Mouse (Mus musculus): Measurements from ENCODE around the gene Arhgef28. TPM values are rescaled to one million over a fixed set of nuclear protein-coding genes. Genes with fewer than 3 reads are reported as not detected.

Gene Arhgef28
- total and polyA plus RNA-seq, 2 experiments from 2014 or later = 33.9 to 38.7 TPM

- Histone ChIP-seq H3K27ac (ENCODE audit: low read depth, low read length) (no peak overlapping the region), H3K9me3 (ENCODE audit: low read length) (no peaks in the 10 kb centered on the region), H3K4me1 (ENCODE audit: insufficient read depth) (no peaks in the 10 kb centered on the region; the same call in 1 of the 2 replicates), H3K4me3 (ENCODE audit: low read depth, low read length) (no peak overlapping the region), H3K9ac (no peak overlapping the region), H3K27me3 (ENCODE audit: insufficient read depth, low read length) (no peaks in the 10 kb centered on the region), H3K36me3 (ENCODE audit: insufficient read depth) (no peaks in the 10 kb centered on the region), H3K4me2 (ENCODE audit: low read depth) (no peak overlapping the region)
- DNase-seq = no peak
- no peak for TF ChIP-seq CTCF (IDR thresholded peaks at IDR 0.05; ENCODE audit: low read depth)
- 89% methylated on average over 10 of the region's 10 CpGs for WGBS
- ATAC-seq = no peak
Measured at GRCm38 (mm10) chr13:98008588-98008987, 197.7 kb downstream of the Arhgef28 start.

GRCm38 (mm10) chr13:98005611-98006218, 200.5 kb downstream of the Arhgef28 start:
- no peak for DNase-seq
- no peak overlapping the region for H3K4me2 ChIP-seq (ENCODE audit: low read depth)
- no peaks in the 10 kb centered on the region for H3K9me3 ChIP-seq (ENCODE audit: low read length)
- H3K4me1 ChIP-seq (ENCODE audit: insufficient read depth) = no peaks in the 10 kb centered on the region; the same call in 1 of the 2 replicates
- H3K36me3 ChIP-seq (ENCODE audit: insufficient read depth) = no peaks in the 10 kb centered on the region
- no peak for ATAC-seq
- WGBS = 85% methylated on average over 5 of the region's 5 CpGs
- no peaks in the 10 kb centered on the region for H3K27me3 ChIP-seq (ENCODE audit: insufficient read depth, low read length)
- H3K9ac ChIP-seq = no peak overlapping the region
- H3K27ac ChIP-seq (ENCODE audit: low read depth, low read length) = no peak overlapping the region
- no peak for TF ChIP-seq CTCF (IDR thresholded peaks at IDR 0.05; ENCODE audit: low read depth)
- H3K4me3 ChIP-seq (ENCODE audit: low read depth, low read length) = no peak overlapping the region

- Histone ChIP-seq H3K4me1 (ENCODE audit: insufficient read depth) (no peaks in the 10 kb centered on the region; the same call in 1 of the 2 replicates), H3K9me3 (ENCODE audit: low read length) (no peaks in the 10 kb centered on the region), H3K4me2 (ENCODE audit: low read depth) (no peak overlapping the region), H3K27ac (ENCODE audit: low read depth, low read length) (no peak overlapping the region), H3K36me3 (ENCODE audit: insufficient read depth) (no peaks in the 10 kb centered on the region), H3K27me3 (ENCODE audit: insufficient read depth, low read length) (no peaks in the 10 kb centered on the region), H3K9ac (no peak overlapping the region), H3K4me3 (ENCODE audit: low read depth, low read length) (no peak overlapping the region)
- TF ChIP-seq CTCF (IDR thresholded peaks at IDR 0.05; ENCODE audit: low read depth) = no peak
- DNase-seq (peak; percentile 51), ATAC-seq (peak; percentile 64)
- WGBS = 57% methylated on average over 2 of the region's 2 CpGs
Measured at GRCm38 (mm10) chr13:98004647-98005414, 201.4 kb downstream of the Arhgef28 start.

- H3K27me3 ChIP-seq (ENCODE audit: insufficient read depth, low read length) = no peaks in the 10 kb centered on the region
- no peak for DNase-seq
- no peak overlapping the region for H3K9ac ChIP-seq
- H3K4me2 ChIP-seq (ENCODE audit: low read depth) = no peak overlapping the region
- ATAC-seq = no peak
- H3K4me3 ChIP-seq (ENCODE audit: low read depth, low read length) = no peak overlapping the region
- H3K36me3 ChIP-seq (ENCODE audit: insufficient read depth) = no peaks in the 10 kb centered on the region
- WGBS = 45% methylated on average over 7 of the region's 7 CpGs
- no peak for TF ChIP-seq CTCF (IDR thresholded peaks at IDR 0.05; ENCODE audit: low read depth)
- no peaks in the 10 kb centered on the region for H3K9me3 ChIP-seq (ENCODE audit: low read length)
- H3K27ac ChIP-seq (ENCODE audit: low read depth, low read length) = no peak overlapping the region
- H3K4me1 ChIP-seq (ENCODE audit: insufficient read depth) = no peaks in the 10 kb centered on the region; the same call in 1 of the 2 replicates
Measured at GRCm38 (mm10) chr13:98003690-98004089, 202.5 kb downstream of the Arhgef28 start.

- TF ChIP-seq CTCF (IDR thresholded peaks at IDR 0.05; ENCODE audit: low read depth) = no peak
- Histone ChIP-seq H3K9ac (no peak overlapping the region), H3K9me3 (ENCODE audit: low read length) (no peaks in the 10 kb centered on the region), H3K36me3 (ENCODE audit: insufficient read depth) (no peaks in the 10 kb centered on the region), H3K27ac (ENCODE audit: low read depth, low read length) (no peak overlapping the region), H3K27me3 (ENCODE audit: insufficient read depth, low read length) (no peaks in the 10 kb centered on the region), H3K4me1 (ENCODE audit: insufficient read depth) (no peaks in the 10 kb centered on the region; the same call in 1 of the 2 replicates), H3K4me2 (ENCODE audit: low read depth) (no peak overlapping the region), H3K4me3 (ENCODE audit: low read depth, low read length) (no peak overlapping the region)
- DNase-seq = no peak
- no peak for ATAC-seq
- WGBS = 93% methylated on average over 5 of the region's 5 CpGs
Measured at GRCm38 (mm10) chr13:98002598-98002997, 203.6 kb downstream of the Arhgef28 start.

GRCm38 (mm10) chr13:98002121-98002520, 204.1 kb downstream of the Arhgef28 start:
- H3K27ac ChIP-seq (ENCODE audit: low read depth, low read length) = no peak overlapping the region
- no peak overlapping the region for H3K4me2 ChIP-seq (ENCODE audit: low read depth)
- H3K9me3 ChIP-seq (ENCODE audit: low read length) = no peaks in the 10 kb centered on the region
- DNase-seq (no peak), ATAC-seq (no peak)
- no peaks in the 10 kb centered on the region for H3K36me3 ChIP-seq (ENCODE audit: insufficient read depth)
- no peak for TF ChIP-seq CTCF (IDR thresholded peaks at IDR 0.05; ENCODE audit: low read depth)
- no peaks in the 10 kb centered on the region for H3K27me3 ChIP-seq (ENCODE audit: insufficient read depth, low read length)
- no peak overlapping the region for H3K9ac ChIP-seq
- no peak overlapping the region for H3K4me3 ChIP-seq (ENCODE audit: low read depth, low read length)
- 77% methylated on average over 2 of the region's 2 CpGs for WGBS
- H3K4me1 ChIP-seq (ENCODE audit: insufficient read depth) = no peaks in the 10 kb centered on the region; the same call in 1 of the 2 replicates

- ATAC-seq (no peak), DNase-seq (no peak)
- H3K4me1 ChIP-seq (ENCODE audit: insufficient read depth) = no peaks in the 10 kb centered on the region; the same call in 1 of the 2 replicates
- no peak overlapping the region for H3K4me2 ChIP-seq (ENCODE audit: low read depth)
- no peak overlapping the region for H3K9ac ChIP-seq
- no peak for TF ChIP-seq CTCF (IDR thresholded peaks at IDR 0.05; ENCODE audit: low read depth)
- 81% methylated on average over 11 of the region's 11 CpGs for WGBS
- no peak overlapping the region for H3K27ac ChIP-seq (ENCODE audit: low read depth, low read length)
- H3K36me3 ChIP-seq (ENCODE audit: insufficient read depth) = no peaks in the 10 kb centered on the region
- H3K27me3 ChIP-seq (ENCODE audit: insufficient read depth, low read length) = no peaks in the 10 kb centered on the region
- H3K4me3 ChIP-seq (ENCODE audit: low read depth, low read length) = no peak overlapping the region
- no peaks in the 10 kb centered on the region for H3K9me3 ChIP-seq (ENCODE audit: low read length)
Measured at GRCm38 (mm10) chr13:98001719-98002118, 204.5 kb downstream of the Arhgef28 start.

Measured in forebrain, postnatal 0 days (tissue).